ENCODE assay signal across 13 mouse cellular contexts in the genomic region with DNA sequence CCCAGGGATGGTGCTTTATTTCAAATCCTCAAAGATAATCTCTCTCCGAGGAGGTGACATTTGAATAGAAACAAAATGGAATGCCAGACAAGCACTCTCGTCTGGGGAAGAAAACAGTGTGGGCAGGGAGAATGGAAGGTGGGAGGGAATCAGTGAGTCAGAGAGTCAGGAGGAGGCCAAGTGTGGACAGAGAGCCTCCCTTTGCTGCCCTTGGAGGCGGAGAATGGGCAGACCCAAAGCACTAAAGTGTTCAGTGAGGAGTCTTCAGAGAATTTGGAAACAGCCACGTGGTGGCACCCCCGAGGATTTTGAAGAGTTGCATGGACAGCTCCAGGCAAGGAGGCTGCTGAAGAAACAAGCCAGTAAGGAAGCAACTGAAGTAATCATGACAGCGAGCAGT.
DNase-seq lines count a peak whose midpoint lies in the region; ATAC-seq lines count a peak whose summit lies in the region.
"Had no signal": no experiment of that assay in that cellular context is flagged by ENCODE, and none has a peak within 500 bp of the region (broad histone marks: within the 10 kb centered on the region; RNA-seq: fewer than 3 reads in every experiment).

No protein-coding gene starts in this region.

- peaks cover 7% of the 10 kb centered on the region for H3K4me1 ChIP-seq in kidney, embryonic 15.5 days
- H3K4me1 ChIP-seq: liver, embryonic 13.5 days; midbrain, embryonic 12.5 days had no signal

- 0 out of 2 replicates have a peak, but pooled peaks have one; percentile 40 for ATAC-seq in kidney, embryonic 15.5 days (replicated peaks; ENCODE audit: low FRiP score)
- ATAC-seq: forebrain, embryonic 16.5 days had no signal

- no peak overlapping the region for H3K27ac ChIP-seq in kidney, embryonic 15.5 days
- H3K27ac ChIP-seq: heart, embryonic 13.5 days; liver, embryonic 13.5 days; midbrain, embryonic 12.5 days had no signal

- no peak overlapping the region for H3K4me3 ChIP-seq in kidney, embryonic 15.5 days (replicated peaks)
- H3K4me3 ChIP-seq: heart, embryonic 13.5 days; liver, embryonic 13.5 days; midbrain, embryonic 12.5 days had no signal

- no peaks in the 10 kb centered on the region for H3K9me3 ChIP-seq in kidney, embryonic 15.5 days (replicated peaks)
- H3K9me3 ChIP-seq: heart, embryonic 13.5 days; midbrain, embryonic 12.5 days had no signal

- no peaks in the 10 kb centered on the region for H3K36me3 ChIP-seq in kidney, embryonic 15.5 days
- H3K36me3 ChIP-seq: heart, embryonic 13.5 days; liver, embryonic 13.5 days; midbrain, embryonic 12.5 days had no signal

- DNase-seq in adrenal gland, postnatal 10 days, result peak; percentile 26
- DNase-seq in adrenal gland, adult 8-10 months, result no peak
- DNase-seq in kidney, postnatal 14 days, result no peak
- DNase-seq in 3134 (ENCODE audit: extremely low read depth, insufficient read length, low spot score), result peak; percentile 9
- peak; percentile 3 for DNase-seq in gonadal fat pad, adult 2 months (ENCODE audit: low read depth)
- no peak for DNase-seq in cerebellum, postnatal 14 days
- no peak for DNase-seq in cerebellum, postnatal 36 days
- DNase-seq: layer of hippocampus, postnatal 36 days; liver, embryonic 13.5 days had no signal

- H3K9ac ChIP-seq in kidney, embryonic 15.5 days, result no peak overlapping the region
- H3K9ac ChIP-seq: heart, embryonic 13.5 days; liver, embryonic 13.5 days; midbrain, embryonic 12.5 days had no signal

- no peak overlapping the region for H3K4me2 ChIP-seq in kidney, embryonic 15.5 days
- H3K4me2 ChIP-seq: heart, embryonic 13.5 days; liver, embryonic 13.5 days; midbrain, embryonic 12.5 days had no signal

- H3K27me3 ChIP-seq in kidney, embryonic 15.5 days, result no peaks in the 10 kb centered on the region
- H3K27me3 ChIP-seq: heart, embryonic 13.5 days; liver, embryonic 13.5 days; midbrain, embryonic 12.5 days had no signal

- 47% methylated on average over 6 of the region's 6 CpGs for WGBS in kidney, embryonic 15.5 days

Comparison
In these comparisons a context has a peak if more than half of its experiments do, and no peak if none do; other contexts are left out.
1. DNase-seq: peak in adrenal gland, postnatal 10 days (single experiment), 3134 (single experiment) and gonadal fat pad, adult 2 months (single experiment); none in adrenal gland, adult 8-10 months (single experiment), kidney, postnatal 14 days (single experiment), cerebellum, postnatal 14 days (0 of 2) and cerebellum, postnatal 36 days (0 of 2).